Mouse (Mus musculus) layer of hippocampus, adult 8-10 months (tissue): ENCODE results near the gene Syce1l. TPM values are rescaled to one million over a fixed set of nuclear protein-coding genes. Genes with fewer than 3 reads are reported as not detected.
A peak's percentile ranks its signal among the peaks of the same experiment; 100 is the strongest.

Experiments
- DNase-seq, 2 experiments: peaks; one replicate each; pipeline ENCODE4 v3.0.0; 2022; ENCODE audit warnings: low spot score in 2 of 2
- total RNA-seq, 4 experiments: library from RNA; stranded (reverse); gene quantifications; 2 replicates each; pipeline ENCODE4 v1.2.4; 2022

The Syce1l gene
- under 1 TPM in 2 of 4 experiments, not detected in 2; 0.64 to 0.67 TPM for total RNA-seq

DNA sequence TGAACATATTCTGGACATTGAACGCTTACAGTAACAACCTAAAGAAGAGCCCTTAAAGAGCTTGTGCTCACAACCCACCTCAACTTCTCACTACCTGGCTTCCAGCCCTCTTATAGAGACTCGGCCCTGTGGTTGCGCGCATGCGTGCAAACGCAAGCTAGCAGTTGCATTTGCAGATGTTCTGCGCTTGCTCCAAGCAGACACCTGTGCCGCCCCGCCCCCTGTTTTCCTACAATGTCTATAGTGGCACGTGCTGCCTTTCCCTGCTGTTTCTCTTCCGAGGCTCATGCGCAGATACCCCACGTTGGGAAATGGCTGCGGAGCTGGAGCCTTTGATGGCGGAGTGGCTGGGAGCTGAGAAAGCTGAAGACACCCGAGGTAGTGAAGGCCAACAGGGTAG is at the start of gene Syce1l:
Gene Syce1l (plus strand): TSS at position 288 of the 400 bp plus-strand sequence.
- DNase-seq, result no peak

GRCm38 (mm10) chr8:113598401-113598800 is 44.6 kb upstream of the Syce1l start:
- no peak for DNase-seq

GRCm38 (mm10) chr8:113632634-113633033 is 10.4 kb upstream of the Syce1l start:
- DNase-seq, result peak in 1 of 2 experiments; percentile 31

DNA sequence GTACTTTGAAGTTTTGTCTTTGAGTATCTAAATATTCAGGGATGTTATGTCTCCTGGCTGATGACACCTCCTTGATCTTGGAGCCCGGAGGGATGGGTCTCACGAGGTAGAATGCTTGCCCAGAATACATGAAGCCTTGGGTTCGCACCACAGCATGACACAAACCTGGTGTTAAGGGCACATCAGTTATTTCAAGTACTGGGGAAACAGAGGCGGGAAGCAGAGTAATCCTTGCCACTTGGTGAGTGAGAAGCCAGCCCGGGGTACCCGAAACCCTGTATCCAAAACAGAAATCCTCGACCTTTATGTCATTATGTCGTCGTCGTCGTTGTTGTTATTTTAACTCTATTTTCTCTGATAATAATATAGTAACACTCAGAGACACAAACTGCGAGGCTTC is 8.9 kb upstream of the Syce1l start:
- no peak for DNase-seq

- DNase-seq, result peak; percentile 98 to 99
Observed at GRCm38 (mm10) chr8:113634670-113635591, 8.1 kb upstream of the Syce1l start, which contains the start of gene Mon1b. Gene Mon1b, plus strand, starts transcription at chr8:113635587.

DNA sequence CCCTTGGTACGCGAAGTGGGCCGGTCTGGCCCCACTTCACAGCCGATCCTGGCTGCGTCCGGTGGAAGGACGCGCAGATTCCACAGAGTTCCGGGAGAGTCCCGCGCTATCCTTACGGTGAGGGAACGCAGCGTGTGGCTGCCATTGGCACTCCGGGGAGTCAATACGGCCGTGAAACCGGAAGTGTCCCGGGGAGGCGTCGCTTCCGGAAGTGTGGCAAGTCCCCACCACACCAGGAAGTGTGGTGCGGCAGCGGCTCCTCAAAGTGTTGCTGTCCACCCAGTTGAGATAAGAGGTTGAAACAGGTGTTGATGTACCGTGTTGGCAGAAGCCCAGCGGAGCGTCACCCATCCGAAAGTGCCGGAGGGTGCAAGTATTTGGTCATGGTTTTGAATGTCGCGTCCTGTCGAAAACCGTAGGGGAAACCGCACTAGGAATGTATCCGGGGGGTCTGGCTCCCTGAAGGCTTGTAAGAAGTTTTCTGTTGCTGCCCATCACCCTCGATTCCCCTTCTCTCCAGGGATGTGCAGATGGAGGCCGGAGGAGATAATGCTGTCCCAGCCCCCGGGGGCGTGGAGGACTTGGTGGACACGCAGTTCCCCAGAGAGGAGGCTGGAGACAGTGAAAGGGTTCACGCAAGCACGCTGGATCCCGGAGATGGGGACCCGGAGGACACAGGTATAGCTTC is 7.3 kb upstream of the Syce1l start:
- no peak for DNase-seq

DNA sequence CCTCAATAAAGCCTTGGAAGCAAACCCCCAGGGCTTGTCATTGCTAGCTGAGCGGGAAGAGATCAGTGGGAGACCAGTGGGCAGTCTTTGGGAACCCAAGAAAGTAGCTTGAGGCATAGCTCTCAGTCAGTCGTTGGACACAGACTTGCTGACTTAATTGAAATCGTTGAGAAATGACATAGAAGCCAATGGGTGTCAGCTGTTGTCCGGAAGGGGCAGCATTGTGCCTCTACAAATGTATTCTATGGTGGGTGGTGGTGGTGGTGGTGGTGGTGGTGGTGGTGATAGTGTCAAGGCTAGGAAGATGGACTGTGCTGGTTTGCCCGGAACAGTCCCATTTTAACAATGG is 6.8 kb upstream of the Syce1l start:
- no peak for DNase-seq

GRCm38 (mm10) chr8:113640357-113640756 is 2.7 kb upstream of the Syce1l start:
- no peak for DNase-seq

- no peak for DNase-seq
Observed at GRCm38 (mm10) chr8:113643479-113644210, 632 bp downstream of the Syce1l start.

GRCm38 (mm10) chr8:113645220-113645619 is 2.2 kb downstream of the Syce1l start:
- DNase-seq, result no peak

DNA sequence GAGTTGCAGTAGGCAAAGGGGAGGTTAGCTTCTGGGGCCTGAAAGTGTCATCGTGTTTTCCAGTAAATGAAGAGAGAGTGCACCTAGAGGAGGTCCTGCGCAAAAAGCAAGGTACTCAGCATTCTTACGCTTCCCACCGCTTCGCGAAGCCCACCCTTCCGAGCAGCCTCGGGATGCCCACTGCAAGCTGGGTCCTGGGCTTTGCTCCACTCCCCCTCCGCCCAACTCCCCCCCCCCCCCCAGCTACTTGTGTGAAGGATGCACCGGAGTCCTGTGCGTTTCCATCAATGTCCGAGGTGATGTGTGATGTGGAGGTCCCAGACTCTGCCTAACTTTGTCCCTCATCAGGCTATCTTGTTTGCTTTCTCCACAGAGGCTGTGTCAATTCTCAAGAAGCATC is 9.4 kb downstream of the Syce1l start:
- no peak for DNase-seq

DNA sequence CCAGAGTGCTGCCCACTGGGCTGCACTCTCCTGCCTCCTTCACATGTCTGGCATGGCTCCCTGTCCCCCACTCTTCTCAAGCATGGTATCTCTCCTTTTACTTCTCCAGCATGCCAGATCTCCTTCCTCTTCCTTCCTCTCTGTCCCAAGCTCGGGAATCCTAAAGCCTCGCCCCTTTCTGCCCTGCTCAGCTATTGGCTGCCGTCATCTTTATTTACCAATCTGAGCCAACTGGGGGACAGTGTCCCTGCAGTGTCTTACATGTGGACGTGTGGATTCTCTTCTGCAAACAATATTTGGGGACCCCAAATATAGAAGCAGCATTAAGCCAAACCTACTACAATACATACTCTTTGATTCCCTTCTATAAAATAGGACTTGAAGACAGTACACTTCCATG is 10.1 kb downstream of the Syce1l start:
- DNase-seq, result no peak

DNA sequence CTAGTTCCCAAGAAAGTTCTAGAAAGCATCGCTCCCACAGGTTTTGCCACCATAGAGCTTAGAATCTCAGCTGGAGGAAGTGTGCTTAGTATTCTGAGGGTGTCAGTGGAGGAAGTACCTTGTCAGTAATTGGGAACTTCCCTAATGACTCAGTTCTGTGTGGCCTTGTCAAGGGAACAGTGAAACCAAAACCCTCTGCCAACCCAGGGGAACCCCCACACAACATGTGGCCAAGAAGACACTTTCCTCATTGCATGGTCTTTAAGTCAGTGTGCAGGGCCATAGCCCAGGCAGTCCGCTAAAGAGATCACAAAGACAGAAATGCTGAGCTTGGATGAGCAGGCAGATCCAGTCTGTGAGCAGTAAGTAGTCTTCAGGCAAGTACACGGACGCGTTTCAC is 13.1 kb downstream of the Syce1l start:
- no peak for DNase-seq

GRCm38 (mm10) chr8:113656681-113657298 is 13.8 kb downstream of the Syce1l start:
- no peak for DNase-seq

- DNase-seq, result no peak
Observed at GRCm38 (mm10) chr8:113660128-113660527, 17.1 kb downstream of the Syce1l start.

DNA sequence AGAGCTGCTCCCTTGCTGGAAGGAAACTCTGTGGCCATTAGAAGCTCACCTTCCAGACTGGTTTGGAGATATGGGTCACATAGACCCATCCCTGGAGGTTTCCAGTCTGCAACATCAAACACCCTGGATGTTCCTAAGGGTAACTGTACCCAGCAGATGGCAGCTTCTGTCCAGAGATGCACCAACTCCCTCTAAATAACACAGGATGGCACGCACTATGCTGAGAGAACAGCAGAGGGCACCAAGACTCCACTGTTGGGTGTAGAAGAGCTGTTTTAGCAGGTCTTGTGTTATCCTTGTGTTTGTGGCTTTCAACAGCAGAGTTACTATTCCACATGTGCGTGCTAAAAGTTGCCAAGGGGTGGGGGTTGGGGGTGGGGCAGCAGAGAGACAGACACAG is 21.5 kb downstream of the Syce1l start:
- peak; percentile 82 to 88 for DNase-seq

DNA sequence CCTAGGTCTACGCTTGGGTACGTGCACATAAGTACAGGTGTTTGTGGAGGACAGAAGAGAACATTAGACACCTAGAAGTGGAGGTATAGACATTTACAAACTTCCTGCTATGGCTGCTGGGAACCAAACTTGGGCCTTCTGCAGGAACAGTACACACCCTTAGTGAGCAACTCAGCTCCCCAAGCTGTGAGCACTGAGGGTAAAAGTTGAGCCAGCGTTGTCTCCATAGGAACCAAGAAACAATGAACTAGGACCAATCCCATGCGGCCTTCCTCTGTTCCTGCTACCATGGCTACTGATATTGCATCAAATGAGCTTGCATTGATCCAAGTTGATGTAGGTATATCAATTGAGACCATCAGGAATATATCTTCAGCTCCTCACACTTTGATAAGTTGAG is 22.0 kb downstream of the Syce1l start:
- DNase-seq, result no peak

DNA sequence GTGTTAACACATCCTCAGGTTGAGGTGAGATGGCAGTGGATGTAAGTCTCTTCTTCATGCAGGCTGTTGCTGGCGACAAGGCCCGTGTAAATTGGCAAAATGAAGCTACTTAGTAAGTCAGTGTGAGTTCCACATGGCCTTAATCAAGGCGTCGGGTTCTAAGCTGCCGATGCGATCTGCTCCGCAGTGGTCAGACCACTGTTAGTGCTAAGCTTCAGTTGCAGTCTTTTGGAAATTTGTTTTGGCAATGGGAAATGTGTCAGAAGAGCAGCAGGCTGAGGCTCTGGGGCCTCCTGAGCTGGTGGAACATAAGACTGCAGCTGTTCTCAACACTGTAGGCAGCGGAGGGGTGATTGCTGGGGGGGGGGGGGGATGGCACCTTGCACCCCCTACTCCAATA is 22.9 kb downstream of the Syce1l start:
- no peak for DNase-seq

GRCm38 (mm10) chr8:113666714-113667432 is 23.9 kb downstream of the Syce1l start:
- no peak for DNase-seq

- no peak for DNase-seq
Observed at GRCm38 (mm10) chr8:113669924-113670323, 26.9 kb downstream of the Syce1l start.
